Mouse (Mus musculus): ENCODE measurements around the gene Bsnd.

DNA sequence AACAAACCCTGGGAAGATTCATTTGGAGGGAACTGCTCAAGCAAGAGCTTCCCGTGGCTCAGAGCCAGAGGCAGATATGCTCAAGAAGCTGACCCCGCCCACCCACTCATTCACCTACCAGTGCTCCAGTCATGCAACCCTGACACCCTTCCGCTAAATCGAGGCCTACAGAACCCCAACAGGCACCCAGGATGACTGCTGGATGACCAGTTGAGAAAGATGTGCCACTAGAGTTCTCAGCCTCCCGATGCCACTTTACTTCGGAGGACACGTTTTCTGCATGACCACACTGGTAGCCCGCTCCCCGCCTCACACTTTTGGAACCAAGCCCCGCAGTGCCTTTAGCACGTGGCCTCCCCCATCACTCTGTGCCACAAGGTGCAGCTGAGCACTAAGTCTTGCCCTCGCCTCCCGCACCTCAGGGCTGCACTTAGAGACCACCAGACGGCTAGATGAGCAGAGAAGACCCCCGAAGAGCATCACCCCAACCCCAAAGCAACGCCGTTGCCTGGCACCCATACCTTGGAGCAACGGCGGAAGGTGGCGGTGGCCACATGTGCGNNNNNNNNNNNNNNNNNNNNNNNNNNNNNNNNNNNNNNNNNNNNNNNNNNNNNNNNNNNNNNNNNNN, 28.8 kb downstream of the Bsnd start:
- TF ChIP-seq POLR2A (IDR thresholded peaks at IDR 0.05; ENCODE audit: control insufficient read depth, low read depth, low read length) (no peak), CTCF (IDR thresholded peaks at IDR 0.05; ENCODE audit: control insufficient read depth, insufficient read depth, insufficient replicate concordance, low read depth, low read length) (no peak)

Data from testis, adult 2 months (tissue).